Mouse (Mus musculus) heart, adult 9 months (tissue): ENCODE measurements at regions not wholly inside any gene's neighbourhood (a gene's known extent, or its start where the extent isn't known, plus 50 kb on each side); places are given as distances from the start of the nearest gene placed in this dataset.
"Not testable (repeated sequence)": the region's sequence is repeated elsewhere in the genome, so short reads cannot be mapped to it uniquely, and the experiment has no call there.

Experiments used
- DNase-seq, 2 experiments: peaks; one replicate each; pipeline ENCODE4 v3.0.0; 2022; ENCODE audit warnings: low spot score in 2 of 2

GRCm38 (mm10) chr1:177501288-177501687, 59.1 kb downstream of the Zbtb18 start:
- DNase-seq, result no peak

- no peak for DNase-seq
Measured at GRCm38 (mm10) chr1:177503946-177504345, 61.8 kb downstream of the Zbtb18 start.

- no peak for DNase-seq
Measured at GRCm38 (mm10) chr1:177504743-177505142, 62.6 kb downstream of the Zbtb18 start.

GRCm38 (mm10) chr1:177507398-177507797, 65.2 kb downstream of the Zbtb18 start:
- DNase-seq, result not testable (repeated sequence)

GRCm38 (mm10) chr1:177509786-177510185, 67.6 kb downstream of the Zbtb18 start:
- DNase-seq, result no peak

- no peak for DNase-seq
Measured at GRCm38 (mm10) chr1:177512116-177512515, 70.0 kb downstream of the Zbtb18 start.

GRCm38 (mm10) chr1:177517934-177518610, 75.9 kb downstream of the Zbtb18 start:
- DNase-seq, result no peak

GRCm38 (mm10) chr1:177518897-177519513, 76.9 kb downstream of the Zbtb18 start:
- DNase-seq, result no peak

GRCm38 (mm10) chr1:177521110-177521509, 79.0 kb downstream of the Zbtb18 start:
- no peak for DNase-seq

GRCm38 (mm10) chr1:177525141-177525540, 83.0 kb downstream of the Zbtb18 start:
- DNase-seq, result no peak

- peak; percentile 50 to 72 for DNase-seq
Measured at GRCm38 (mm10) chr1:177531791-177532190, 89.6 kb downstream of the Zbtb18 start.

- DNase-seq, result peak; percentile 2 to 31
Measured at GRCm38 (mm10) chr1:177532656-177533055, 90.5 kb downstream of the Zbtb18 start.

GRCm38 (mm10) chr1:177533332-177533731, 91.2 kb downstream of the Zbtb18 start:
- DNase-seq, result no peak

- DNase-seq, result no peak
Measured at GRCm38 (mm10) chr1:177545031-177545735, 103.0 kb downstream of the Zbtb18 start.

GRCm38 (mm10) chr1:177547716-177548115, 105.6 kb downstream of the Zbtb18 start:
- DNase-seq, result no peak

GRCm38 (mm10) chr1:177555471-177556291, 113.5 kb downstream of the Zbtb18 start:
- peak; percentile 18 to 37 for DNase-seq

- no peak for DNase-seq
Measured at GRCm38 (mm10) chr1:177557432-177557831, 115.3 kb downstream of the Zbtb18 start.

GRCm38 (mm10) chr1:177557856-177558255, 115.7 kb downstream of the Zbtb18 start:
- no peak for DNase-seq

- DNase-seq, result no peak
Measured at GRCm38 (mm10) chr1:177561716-177562588, 119.8 kb downstream of the Zbtb18 start.

GRCm38 (mm10) chr1:177562589-177562912, 120.4 kb downstream of the Zbtb18 start:
- DNase-seq, result no peak

- DNase-seq, result no peak
Measured at GRCm38 (mm10) chr1:177565678-177566077, 123.5 kb downstream of the Zbtb18 start.
